Mouse (Mus musculus) gastrocnemius, adult 18-20 months (tissue): ENCODE data around the gene Cpsf7. TPM values are rescaled to one million over a fixed set of nuclear protein-coding genes. Genes with fewer than 3 reads are reported as not detected.
"Not testable (repeated sequence)": the region's sequence is repeated elsewhere in the genome, so short reads cannot be mapped to it uniquely, and the experiment has no call there.

Experiments used
- DNase-seq: peaks from one replicate; pipeline ENCODE4 v3.0.0; 2021; ENCODE audit warnings: low spot score
- total RNA-seq, 2 experiments: library from RNA; stranded (reverse); gene quantifications; 2 replicates each; pipeline ENCODE4 v1.2.3; 2021

Gene Cpsf7
- total RNA-seq, 2 experiments from 2014 or later: 15.4 to 19.8 TPM

GRCm38 (mm10) chr19:10557837-10558375, 32.8 kb downstream of the Cpsf7 start:
- not testable (repeated sequence) for DNase-seq

- DNase-seq: no peak
These were observed 35.0 kb downstream of the Cpsf7 start for GRCm38 (mm10) chr19:10560108-10560507.

- DNase-seq: no peak
These were observed 36.7 kb downstream of the Cpsf7 start for GRCm38 (mm10) chr19:10561558-10562314.

GRCm38 (mm10) chr19:10562351-10562750, 37.3 kb downstream of the Cpsf7 start:
- no peak for DNase-seq

GRCm38 (mm10) chr19:10564278-10564677, 39.2 kb downstream of the Cpsf7 start:
- no peak for DNase-seq

GRCm38 (mm10) chr19:10565217-10565616, 40.2 kb downstream of the Cpsf7 start:
- DNase-seq: no peak

GRCm38 (mm10) chr19:10569627-10570026, 44.6 kb downstream of the Cpsf7 start:
- DNase-seq: no peak

- DNase-seq: peak; percentile 94
These were observed 51.9 kb downstream of the Cpsf7 start, which contains the start of the genes Cyb561a3 and Tmem138 for GRCm38 (mm10) chr19:10576690-10577561. Cyb561a3 (plus strand) TSS chr19:10577172. Tmem138 (minus strand) TSS chr19:10577362.

GRCm38 (mm10) chr19:10580102-10580501, 55.0 kb downstream of the Cpsf7 start:
- DNase-seq: no peak

- no peak for DNase-seq
These were observed 55.7 kb downstream of the Cpsf7 start for GRCm38 (mm10) chr19:10580761-10581160.

GRCm38 (mm10) chr19:10581984-10582383, 56.9 kb downstream of the Cpsf7 start:
- DNase-seq: no peak

GRCm38 (mm10) chr19:10583550-10584146, 58.6 kb downstream of the Cpsf7 start:
- no peak for DNase-seq

GRCm38 (mm10) chr19:10585112-10585511, 60.0 kb downstream of the Cpsf7 start:
- no peak for DNase-seq

- DNase-seq: no peak
These were observed 62.2 kb downstream of the Cpsf7 start for GRCm38 (mm10) chr19:10587231-10587630.

- no peak for DNase-seq
These were observed 64.2 kb downstream of the Cpsf7 start for GRCm38 (mm10) chr19:10589127-10589857.

GRCm38 (mm10) chr19:10590301-10590700, 65.2 kb downstream of the Cpsf7 start:
- DNase-seq: no peak

GRCm38 (mm10) chr19:10591659-10592377, 66.8 kb downstream of the Cpsf7 start:
- no peak for DNase-seq
